28 mouse cellular contexts compared by ENCODE assay signal in genomic region chr3:72227818-72228217, GRCm38 (mm10).
"Had no signal": no experiment of that assay in that cellular context is flagged by ENCODE, and none has a peak within 500 bp of the region (broad histone marks: within the 10 kb centered on the region; RNA-seq: fewer than 3 reads in every experiment).

No protein-coding gene starts in this region.

- H3K36me3 ChIP-seq: embryonic facial prominence, embryonic 10.5 days; embryonic facial prominence, embryonic 12.5 days; embryonic facial prominence, embryonic 13.5 days; embryonic facial prominence, embryonic 15.5 days; forebrain, embryonic 10.5 days; forebrain, embryonic 12.5 days; forebrain, embryonic 15.5 days had no signal

- DNase-seq: cerebellum, adult 18-20 months; cerebellum, adult 2 months; cerebellum, adult 8-10 months; cerebellum, adult 9-10 months; cerebellum, adult 9-11 months; cerebellum, postnatal 10 days; cerebellum, postnatal 14 days; cerebellum, postnatal 25 days; cerebellum, postnatal 36 days; embryo, embryonic 11 days; forebrain, postnatal 0 days; gastrocnemius, adult 2 months; gastrocnemius, postnatal 10 days; gastrocnemius, postnatal 14 days; gastrocnemius, postnatal 25 days; gastrocnemius, postnatal 36 days; heart, adult 11 months had no signal

- H3K4me2 ChIP-seq: embryonic facial prominence, embryonic 12.5 days; embryonic facial prominence, embryonic 13.5 days; embryonic facial prominence, embryonic 15.5 days; forebrain, embryonic 12.5 days; forebrain, embryonic 13.5 days; forebrain, embryonic 15.5 days had no signal

- H3K9me3 ChIP-seq: embryonic facial prominence, embryonic 10.5 days; embryonic facial prominence, embryonic 12.5 days; embryonic facial prominence, embryonic 13.5 days; embryonic facial prominence, embryonic 15.5 days; forebrain, embryonic 10.5 days; forebrain, embryonic 12.5 days; forebrain, embryonic 13.5 days; forebrain, embryonic 15.5 days had no signal

- ATAC-seq: forebrain, embryonic 13.5 days; forebrain, embryonic 14.5 days; forebrain, embryonic 15.5 days; forebrain, embryonic 16.5 days; forebrain, postnatal 0 days had no signal

- H3K9ac ChIP-seq: embryonic facial prominence, embryonic 12.5 days; embryonic facial prominence, embryonic 13.5 days; embryonic facial prominence, embryonic 15.5 days; forebrain, embryonic 12.5 days; forebrain, embryonic 13.5 days; forebrain, embryonic 15.5 days; forebrain, postnatal 0 days had no signal

- H3K4me3 ChIP-seq: embryonic facial prominence, embryonic 10.5 days; embryonic facial prominence, embryonic 12.5 days; embryonic facial prominence, embryonic 13.5 days; embryonic facial prominence, embryonic 15.5 days; erythroblast, embryonic 14.5 days; forebrain, embryonic 10.5 days; forebrain, embryonic 12.5 days; forebrain, embryonic 13.5 days; forebrain, embryonic 15.5 days; gastrocnemius, adult 2 months had no signal

- H3K4me1 ChIP-seq: embryonic facial prominence, embryonic 10.5 days; embryonic facial prominence, embryonic 12.5 days; embryonic facial prominence, embryonic 13.5 days; embryonic facial prominence, embryonic 15.5 days; forebrain, embryonic 10.5 days; forebrain, embryonic 12.5 days; forebrain, embryonic 13.5 days; forebrain, embryonic 15.5 days had no signal

- H3K27me3 ChIP-seq: embryonic facial prominence, embryonic 12.5 days; embryonic facial prominence, embryonic 13.5 days; embryonic facial prominence, embryonic 15.5 days; forebrain, embryonic 12.5 days; forebrain, embryonic 13.5 days; forebrain, embryonic 15.5 days had no signal

- H3K27ac ChIP-seq: embryonic facial prominence, embryonic 10.5 days; embryonic facial prominence, embryonic 12.5 days; embryonic facial prominence, embryonic 13.5 days; embryonic facial prominence, embryonic 15.5 days; forebrain, embryonic 10.5 days; forebrain, embryonic 12.5 days; forebrain, embryonic 13.5 days; forebrain, embryonic 15.5 days; gastrocnemius, adult 2 months had no signal
